ENCODE assay signal across 8 mouse cellular contexts in genomic region chr17:6106361-6107014, GRCm38 (mm10). TPM values are rescaled to one million over a fixed set of nuclear protein-coding genes. Genes with fewer than 3 reads are reported as not detected.
A peak's percentile ranks its signal among the peaks of the same experiment; 100 is the strongest.
DNase-seq lines count a peak whose midpoint lies in the region; ATAC-seq and TF ChIP-seq lines count a peak whose summit lies in the region.

Tulp4 (plus strand) TSS chr17:6106437.

- DNase-seq in 416B (ENCODE audit: low read depth) = peak; percentile 90
- DNase-seq in embryonic facial prominence, embryonic 14.5 days (ENCODE audit: low spot score) = peak; percentile 96
- DNase-seq in heart, adult 8-10 months (ENCODE audit: low spot score) = peak; percentile 81
- DNase-seq in kidney, adult 8-10 months = peak; percentile 76 to 77
- peak; percentile 95 for DNase-seq in midbrain, embryonic 14.5 days
- DNase-seq in spleen, adult 12 weeks (ENCODE audit: low spot score) = peak; percentile 76

- H3K9ac ChIP-seq in embryonic facial prominence, embryonic 14.5 days (ENCODE audit: low read depth, low read length) = peak within 1 kb of the TSS; percentile 98
- peak within 1 kb of the TSS; percentile 96 for H3K9ac ChIP-seq in limb, embryonic 12.5 days (replicated peaks)
- peak within 1 kb of the TSS; percentile 96 for H3K9ac ChIP-seq in midbrain, embryonic 14.5 days (replicated peaks; ENCODE audit: low read length)

- peak within 1 kb of the TSS; percentile 72 for H3K4me3 ChIP-seq in bone marrow, adult 2 months (replicated peaks; ENCODE audit: control insufficient read depth, low read depth, low read length)
- peak within 1 kb of the TSS; percentile 87 for H3K4me3 ChIP-seq in embryonic facial prominence, embryonic 14.5 days (ENCODE audit: low read depth, low read length)
- H3K4me3 ChIP-seq in limb, embryonic 12.5 days (replicated peaks) = peak within 1 kb of the TSS; percentile 85
- peak within 1 kb of the TSS; percentile 94 for H3K4me3 ChIP-seq in midbrain, embryonic 14.5 days (replicated peaks; ENCODE audit: low read depth, low read length)

- under 1% methylated on average over 69 of the region's 76 CpGs for WGBS in bone marrow, adult 2 months
- 0% methylated on average over 30 of the region's 76 CpGs for WGBS in embryonic facial prominence, embryonic 14.5 days
- WGBS in limb, embryonic 12.5 days = 2% methylated on average over 36 of the region's 76 CpGs
- WGBS in midbrain, embryonic 14.5 days = under 1% methylated on average over 63 of the region's 76 CpGs

- peaks cover 12% of the 10 kb centered on the region; the same call in 1 of the 2 replicates for H3K36me3 ChIP-seq in embryonic facial prominence, embryonic 14.5 days (ENCODE audit: control insufficient read depth, insufficient read depth, low read length)
- peaks cover 17% of the 10 kb centered on the region for H3K36me3 ChIP-seq in limb, embryonic 12.5 days
- peaks cover 7% of the 10 kb centered on the region; the same call in 1 of the 2 replicates for H3K36me3 ChIP-seq in midbrain, embryonic 14.5 days (ENCODE audit: control insufficient read depth, insufficient read depth, low read length)

- peak within 1 kb of the TSS; percentile 73 for H3K4me2 ChIP-seq in embryonic facial prominence, embryonic 14.5 days (ENCODE audit: low read depth, low read length)
- peak within 1 kb of the TSS; percentile 72 for H3K4me2 ChIP-seq in limb, embryonic 12.5 days
- peak within 1 kb of the TSS; percentile 87 for H3K4me2 ChIP-seq in midbrain, embryonic 14.5 days (ENCODE audit: low read length)

- H3K27ac ChIP-seq in bone marrow, adult 2 months (ENCODE audit: control insufficient read depth, insufficient read depth, low read depth, low read length, poor library complexity) = peak within 1 kb of the TSS; percentile 84; the same call in 1 of the 2 replicates
- peak within 1 kb of the TSS; percentile 97 for H3K27ac ChIP-seq in embryonic facial prominence, embryonic 14.5 days (replicated peaks; ENCODE audit: low read depth, low read length)
- peak within 1 kb of the TSS; percentile 95 for H3K27ac ChIP-seq in limb, embryonic 12.5 days
- peak within 1 kb of the TSS; percentile 98 for H3K27ac ChIP-seq in midbrain, embryonic 14.5 days (replicated peaks; ENCODE audit: low read depth, low read length)

- H3K9me3 ChIP-seq in embryonic facial prominence, embryonic 14.5 days (ENCODE audit: control insufficient read depth, low read length) = no peaks in the 10 kb centered on the region
- H3K9me3 ChIP-seq in limb, embryonic 12.5 days = no peaks in the 10 kb centered on the region
- no peaks in the 10 kb centered on the region for H3K9me3 ChIP-seq in midbrain, embryonic 14.5 days (ENCODE audit: control insufficient read depth, low read length)

- H3K4me1 ChIP-seq in bone marrow, adult 2 months (ENCODE audit: control insufficient read depth, insufficient read depth, low read length) = no peaks in the 10 kb centered on the region; the same call in 1 of the 2 replicates
- H3K4me1 ChIP-seq in embryonic facial prominence, embryonic 14.5 days (ENCODE audit: control insufficient read depth, insufficient read depth, low read length) = peaks cover 14% of the 10 kb centered on the region
- peaks cover 23% of the 10 kb centered on the region for H3K4me1 ChIP-seq in limb, embryonic 12.5 days (replicated peaks)
- peaks cover 28% of the 10 kb centered on the region for H3K4me1 ChIP-seq in midbrain, embryonic 14.5 days (ENCODE audit: control insufficient read depth, insufficient read depth, low read length)

- no peak; the same call in 1 of the 2 replicates for TF ChIP-seq CTCF in bone marrow, adult 2 months (IDR thresholded peaks at IDR 0.05; ENCODE audit: control insufficient read depth, insufficient read depth, low read length)

- TF ChIP-seq POLR2A in bone marrow, adult 2 months (IDR thresholded peaks at IDR 0.05; ENCODE audit: borderline replicate concordance, control insufficient read depth, low read depth, low read length) = peak; percentile 13; the same call in 1 of the 2 replicates

- no peaks in the 10 kb centered on the region for H3K27me3 ChIP-seq in embryonic facial prominence, embryonic 14.5 days (replicated peaks; ENCODE audit: control insufficient read depth, insufficient read depth, low read length)
- H3K27me3 ChIP-seq in limb, embryonic 12.5 days = peaks cover 4% of the 10 kb centered on the region; the same call in 1 of the 2 replicates
- no peaks in the 10 kb centered on the region for H3K27me3 ChIP-seq in midbrain, embryonic 14.5 days (ENCODE audit: control insufficient read depth, insufficient read depth, low read length)

- ATAC-seq in embryonic facial prominence, embryonic 14.5 days (ENCODE audit: low read depth) = peak; percentile 96
- peak; percentile 94 for ATAC-seq in limb, embryonic 12.5 days (ENCODE audit: insufficient number of reproducible peaks, insufficient read depth, low FRiP score, low TSS enrichment, low read depth)
- peak; percentile 98 for ATAC-seq in midbrain, embryonic 14.5 days (ENCODE audit: low FRiP score, low TSS enrichment)

RNA-seq across cellular contexts. Expression of gene Tulp4, which starts in this region (rescaled TPM):
- polyA plus RNA-seq in bone marrow, adult 2 months (2011; ENCODE audit: insufficient read depth, insufficient read length, low replicate concordance, missing spikeins) = 3.4 and 9.0 TPM in 2 replicates
- 83.6 and 86.3 TPM in 2 replicates for polyA plus RNA-seq in embryonic facial prominence, embryonic 14.5 days (2014; fragmentation: Nextera tagmentation; extraction: Ambion mirVana)
- total RNA-seq in heart, adult 8-10 months (2022) = 100 to 1,000 TPM; 100 to 109 (median 105) TPM
- polyA plus RNA-seq in limb, embryonic 12.5 days (2016; fragmentation: Nextera tagmentation; extraction: Ambion mirVana) = 93.0 and 103 TPM in 2 replicates
- 203 and 212 TPM in 2 replicates for polyA plus RNA-seq in midbrain, embryonic 14.5 days (2014; fragmentation: Nextera tagmentation; extraction: Ambion mirVana)

Comparison
In these comparisons a context has a peak if more than half of its experiments do, and no peak if none do; other contexts are left out.
1. Peak in every context shown above with its lines: DNase-seq, ATAC-seq, H3K4me3 ChIP-seq and H3K27ac ChIP-seq.